Mouse (Mus musculus) heart, adult 2 months (tissue): ENCODE measurements around the gene Rnaseh2c.

Experiments
- CTCF ChIP-seq: fragments of 200-600 bp; IDR thresholded peaks from 2 replicates; pipeline ENCODE4 v1.8.1; 2022; ENCODE audit warnings: antibody characterized with exemption, mild to moderate bottlenecking, moderate library complexity
- EP300 ChIP-seq: fragments of 200-500 bp; IDR thresholded peaks from 2 replicates; pipeline ENCODE4 v1.6.1; 2011; ENCODE audit warnings: low read depth, low read length, control low read depth; ENCODE audit not compliant: insufficient read depth
- POLR2A ChIP-seq: fragments of 200-500 bp; IDR thresholded peaks from 2 replicates; pipeline ENCODE4 v1.6.1; 2011; ENCODE audit warnings: mild to moderate bottlenecking, low read depth, low read length, control low read depth; ENCODE audit not compliant: insufficient read depth

GRCm38 (mm10) chr19:5652570-5652969, 50.9 kb downstream of the Rnaseh2c start:
- no peak for TF ChIP-seq EP300
- TF ChIP-seq POLR2A = no peak
- TF ChIP-seq CTCF = no peak
